Mouse (Mus musculus): ENCODE data around the gene Polr3b. TPM values are rescaled to one million over a fixed set of nuclear protein-coding genes. Genes with fewer than 3 reads are reported as not detected.

Polr3b gene
- total and polyA plus RNA-seq, 2 experiments from 2014 or later: 8.7 to 11.1 TPM

GRCm38 (mm10) chr10:84756435-84757095 is 134.5 kb downstream of the Polr3b start:
- no peak for TF ChIP-seq CTCF (IDR thresholded peaks at IDR 0.05; ENCODE audit: low read depth)
- Histone ChIP-seq H3K27me3 (ENCODE audit: insufficient read depth, low read length) (peaks cover 19% of the 10 kb centered on the region; the same call in 1 of the 2 replicates), H3K27ac (peak overlapping the region; percentile 84), H3K36me3 (ENCODE audit: insufficient read depth, low read length) (no peaks in the 10 kb centered on the region), H3K9ac (replicated peaks; ENCODE audit: low read length) (peak overlapping the region; percentile 54), H3K4me3 (ENCODE audit: low read length) (peak overlapping the region; percentile 49), H3K9me3 (ENCODE audit: low read length) (no peaks in the 10 kb centered on the region), H3K4me1 (ENCODE audit: insufficient read depth, low read length) (peaks cover 15% of the 10 kb centered on the region), H3K4me2 (ENCODE audit: low read depth, low read length) (peak overlapping the region; percentile 77)
- DNase-seq (ENCODE audit: low spot score) (peak; percentile 62), ATAC-seq (no peak)
- under 1% methylated on average over 42 of the region's 42 CpGs for WGBS

- peak overlapping the region; percentile 54 for H3K9ac ChIP-seq (replicated peaks; ENCODE audit: low read length)
- DNase-seq (ENCODE audit: low spot score) (peak; percentile 41), ATAC-seq (no peak)
- peak overlapping the region; percentile 77 for H3K4me2 ChIP-seq (ENCODE audit: low read depth, low read length)
- H3K36me3 ChIP-seq (ENCODE audit: insufficient read depth, low read length): no peaks in the 10 kb centered on the region
- peaks cover 15% of the 10 kb centered on the region for H3K4me1 ChIP-seq (ENCODE audit: insufficient read depth, low read length)
- 11% methylated on average over 22 of the region's 22 CpGs for WGBS
- peaks cover 19% of the 10 kb centered on the region; the same call in 1 of the 2 replicates for H3K27me3 ChIP-seq (ENCODE audit: insufficient read depth, low read length)
- H3K27ac ChIP-seq: peak overlapping the region; percentile 84
- H3K9me3 ChIP-seq (ENCODE audit: low read length): no peaks in the 10 kb centered on the region
- no peak for TF ChIP-seq CTCF (IDR thresholded peaks at IDR 0.05; ENCODE audit: low read depth)
- H3K4me3 ChIP-seq (ENCODE audit: low read length): peak overlapping the region; percentile 49
Observed at GRCm38 (mm10) chr10:84757426-84758199, 135.5 kb downstream of the Polr3b start.

GRCm38 (mm10) chr10:84758200-84758468 is 136.0 kb downstream of the Polr3b start:
- H3K4me2 ChIP-seq (ENCODE audit: low read depth, low read length): peak overlapping the region; percentile 77
- ATAC-seq: no peak
- no peak for TF ChIP-seq CTCF (IDR thresholded peaks at IDR 0.05; ENCODE audit: low read depth)
- no peaks in the 10 kb centered on the region for H3K9me3 ChIP-seq (ENCODE audit: low read length)
- H3K4me3 ChIP-seq (ENCODE audit: low read length): peak overlapping the region; percentile 49
- no peak for DNase-seq (ENCODE audit: low spot score)
- H3K36me3 ChIP-seq (ENCODE audit: insufficient read depth, low read length): no peaks in the 10 kb centered on the region
- peaks cover 19% of the 10 kb centered on the region; the same call in 1 of the 2 replicates for H3K27me3 ChIP-seq (ENCODE audit: insufficient read depth, low read length)
- 18% methylated on average over 5 of the region's 5 CpGs for WGBS
- peak overlapping the region; percentile 54 for H3K9ac ChIP-seq (replicated peaks; ENCODE audit: low read length)
- peaks cover 15% of the 10 kb centered on the region for H3K4me1 ChIP-seq (ENCODE audit: insufficient read depth, low read length)
- H3K27ac ChIP-seq: peak overlapping the region; percentile 84; the same call in 1 of the 2 replicates

- Histone ChIP-seq H3K27ac (peak overlapping the region; percentile 84; the same call in 1 of the 2 replicates), H3K4me3 (ENCODE audit: low read length) (peak overlapping the region; percentile 49), H3K9ac (replicated peaks; ENCODE audit: low read length) (peak overlapping the region; percentile 54), H3K4me2 (ENCODE audit: low read depth, low read length) (peak overlapping the region; percentile 77), H3K27me3 (ENCODE audit: insufficient read depth, low read length) (peaks cover 19% of the 10 kb centered on the region; the same call in 1 of the 2 replicates), H3K36me3 (ENCODE audit: insufficient read depth, low read length) (no peaks in the 10 kb centered on the region), H3K4me1 (ENCODE audit: insufficient read depth, low read length) (peaks cover 15% of the 10 kb centered on the region), H3K9me3 (ENCODE audit: low read length) (no peaks in the 10 kb centered on the region)
- TF ChIP-seq CTCF (IDR thresholded peaks at IDR 0.05; ENCODE audit: low read depth): no peak
- DNase-seq (ENCODE audit: low spot score) (peak; percentile 33), ATAC-seq (no peak)
- 5% methylated on average over 51 of the region's 51 CpGs for WGBS
Observed at GRCm38 (mm10) chr10:84758483-84759431, 136.7 kb downstream of the Polr3b start.

- H3K4me2 ChIP-seq (ENCODE audit: low read depth, low read length): peak overlapping the region; percentile 77
- H3K4me1 ChIP-seq (ENCODE audit: insufficient read depth, low read length): peaks cover 15% of the 10 kb centered on the region
- H3K9me3 ChIP-seq (ENCODE audit: low read length): no peaks in the 10 kb centered on the region
- WGBS: 8% methylated on average over 16 of the region's 16 CpGs
- TF ChIP-seq CTCF (IDR thresholded peaks at IDR 0.05; ENCODE audit: low read depth): no peak
- no peak; the same call in 1 of the 2 replicates for ATAC-seq
- H3K36me3 ChIP-seq (ENCODE audit: insufficient read depth, low read length): no peaks in the 10 kb centered on the region
- H3K27me3 ChIP-seq (ENCODE audit: insufficient read depth, low read length): peaks cover 19% of the 10 kb centered on the region; the same call in 1 of the 2 replicates
- peak overlapping the region; percentile 84 for H3K27ac ChIP-seq
- DNase-seq (ENCODE audit: low spot score): peak; percentile 12
- peak overlapping the region; percentile 54 for H3K9ac ChIP-seq (replicated peaks; ENCODE audit: low read length)
- H3K4me3 ChIP-seq (ENCODE audit: low read length): peak overlapping the region; percentile 49
Observed at GRCm38 (mm10) chr10:84759511-84760117, 137.5 kb downstream of the Polr3b start.

Measured in hindbrain, postnatal 0 days (tissue).